Mouse (Mus musculus) hindbrain, embryonic 14.5 days (tissue): ENCODE measurements at regions not wholly inside any gene's neighbourhood (a gene's known extent, or its start where the extent isn't known, plus 50 kb on each side); places are given as distances from the start of the nearest gene placed in this dataset.
A peak's percentile ranks its signal among the peaks of the same experiment; 100 is the strongest.

Source experiments
- ATAC-seq: fragments of 200-750 bp; cut with Nextera tagmentation; 2 replicates; pipeline ENCODE4 v1.8.0; 2017; ENCODE audit warnings: moderate number of reproducible peaks, mild to moderate bottlenecking, moderate TSS enrichment, moderate library complexity; ENCODE audit not compliant: low FRiP score
- DNase-seq: peaks from one replicate; pipeline ENCODE4 v3.0.0-alpha.2; 2015; ENCODE audit warnings: low spot score
- H3K27ac ChIP-seq: fragments of 300-500 bp; sonication (generic); 2 replicates; pipeline ENCODE4 v1.5.1; 2014; ENCODE audit warnings: mild to moderate bottlenecking, moderate library complexity
- H3K27me3 ChIP-seq: fragments of 300-500 bp; sonication (generic); 2 replicates; pipeline ENCODE4 v1.6.1; 2014; ENCODE audit warnings: mild to moderate bottlenecking, low read length, mixed read lengths; ENCODE audit not compliant: control insufficient read depth, insufficient read depth
- H3K36me3 ChIP-seq: fragments of 300-500 bp; sonication (generic); replicated peaks from 2 replicates; pipeline ENCODE4 v1.6.1; 2014; ENCODE audit not compliant: control insufficient read depth, insufficient read depth
- H3K4me1 ChIP-seq: fragments of 300-500 bp; sonication (generic); replicated peaks from 2 replicates; pipeline ENCODE4 v1.6.1; 2014; ENCODE audit warnings: antibody characterized with exemption, low read length, mixed read lengths; ENCODE audit not compliant: control insufficient read depth, insufficient read depth
- H3K4me2 ChIP-seq: fragments of 300-500 bp; sonication (generic); replicated peaks from 2 replicates; pipeline ENCODE4 v1.6.1; 2014; ENCODE audit warnings: mild to moderate bottlenecking, moderate library complexity
- H3K4me3 ChIP-seq: fragments of 300-500 bp; sonication (generic); replicated peaks from 2 replicates; pipeline ENCODE4 v1.5.1; 2014; ENCODE audit warnings: mild to moderate bottlenecking, low read length
- H3K9ac ChIP-seq: fragments of 300-500 bp; sonication (generic); 2 replicates; pipeline ENCODE4 v1.6.1; 2014
- H3K9me3 ChIP-seq: fragments of 300-500 bp; sonication (generic); 2 replicates; pipeline ENCODE4 v1.6.1; 2016; ENCODE audit warnings: low read length; ENCODE audit not compliant: control insufficient read depth
- WGBS: fragments of 180-500 bp; shearing (Covaris S2); extraction: QIAGEN DNeasy Blood & Tissue Kit; methylation state at CpG from one replicate; pipeline ENCODE4 v1.1.7; 2014; 5-methylcytosine and 5-hydroxymethylcytosine counted together

- ATAC-seq (no peak), DNase-seq (no peak)
- WGBS: 86% methylated on average over 7 of the region's 7 CpGs
- Histone ChIP-seq H3K9me3 (no peaks in the 10 kb centered on the region), H3K4me1 (no peaks in the 10 kb centered on the region), H3K27me3 (no peaks in the 10 kb centered on the region), H3K36me3 (no peaks in the 10 kb centered on the region), H3K4me2 (no peak overlapping the region), H3K9ac (no peak overlapping the region), H3K4me3 (no peak overlapping the region), H3K27ac (no peak overlapping the region)
These were observed 253.0 kb upstream of the Fam19a5 start for GRCm38 (mm10) chr15:87290987-87291529.

GRCm38 (mm10) chr15:87319896-87320295, 224.2 kb upstream of the Fam19a5 start:
- Histone ChIP-seq H3K4me3 (no peak overlapping the region), H3K36me3 (no peaks in the 10 kb centered on the region), H3K9ac (no peak overlapping the region), H3K4me2 (no peak overlapping the region), H3K27me3 (no peaks in the 10 kb centered on the region), H3K9me3 (no peaks in the 10 kb centered on the region), H3K4me1 (no peaks in the 10 kb centered on the region), H3K27ac (no peak overlapping the region)
- DNase-seq (no peak), ATAC-seq (no peak)

GRCm38 (mm10) chr15:87321067-87321985, 222.8 kb upstream of the Fam19a5 start:
- DNase-seq: no peak
- no peak overlapping the region for H3K4me2 ChIP-seq
- H3K4me1 ChIP-seq: no peaks in the 10 kb centered on the region
- no peak overlapping the region for H3K4me3 ChIP-seq
- H3K9ac ChIP-seq: no peak overlapping the region
- H3K27ac ChIP-seq: no peak overlapping the region
- ATAC-seq: no peak
- H3K27me3 ChIP-seq: no peaks in the 10 kb centered on the region
- 80% methylated on average over 12 of the region's 12 CpGs for WGBS
- H3K9me3 ChIP-seq: no peaks in the 10 kb centered on the region
- no peaks in the 10 kb centered on the region for H3K36me3 ChIP-seq

GRCm38 (mm10) chr15:87325389-87325788, 218.7 kb upstream of the Fam19a5 start:
- no peak overlapping the region for H3K9ac ChIP-seq
- no peak overlapping the region for H3K4me3 ChIP-seq
- no peaks in the 10 kb centered on the region for H3K4me1 ChIP-seq
- no peak for ATAC-seq
- no peaks in the 10 kb centered on the region for H3K27me3 ChIP-seq
- DNase-seq: no peak
- H3K36me3 ChIP-seq: no peaks in the 10 kb centered on the region
- no peaks in the 10 kb centered on the region for H3K9me3 ChIP-seq
- no peak overlapping the region for H3K4me2 ChIP-seq
- H3K27ac ChIP-seq: no peak overlapping the region
- WGBS: 89% methylated on average over 5 of the region's 5 CpGs

GRCm38 (mm10) chr15:87326281-87326680, 217.8 kb upstream of the Fam19a5 start:
- H3K9ac ChIP-seq: no peak overlapping the region
- ATAC-seq (no peak), DNase-seq (no peak)
- no peak overlapping the region for H3K4me3 ChIP-seq
- 75% methylated on average over 6 of the region's 6 CpGs for WGBS
- H3K36me3 ChIP-seq: no peaks in the 10 kb centered on the region
- H3K27me3 ChIP-seq: no peaks in the 10 kb centered on the region
- no peak overlapping the region for H3K27ac ChIP-seq
- no peak overlapping the region for H3K4me2 ChIP-seq
- no peaks in the 10 kb centered on the region for H3K9me3 ChIP-seq
- no peaks in the 10 kb centered on the region for H3K4me1 ChIP-seq

- Histone ChIP-seq H3K9ac (no peak overlapping the region), H3K9me3 (no peaks in the 10 kb centered on the region), H3K36me3 (no peaks in the 10 kb centered on the region), H3K4me2 (no peak overlapping the region), H3K4me3 (no peak overlapping the region), H3K27me3 (no peaks in the 10 kb centered on the region), H3K27ac (no peak overlapping the region), H3K4me1 (0 out of 2 replicates have a peak, but pooled peaks cover 9% of the 10 kb centered on the region)
- DNase-seq (no peak), ATAC-seq (no peak)
- 60% methylated on average over 3 of the region's 3 CpGs for WGBS
These were observed 211.7 kb upstream of the Fam19a5 start for GRCm38 (mm10) chr15:87332441-87332840.

- DNase-seq (no peak), ATAC-seq (no peak)
- H3K27me3 ChIP-seq: no peaks in the 10 kb centered on the region
- no peaks in the 10 kb centered on the region for H3K36me3 ChIP-seq
- no peak overlapping the region for H3K4me3 ChIP-seq
- H3K4me2 ChIP-seq: no peak overlapping the region
- H3K9me3 ChIP-seq: no peaks in the 10 kb centered on the region
- 73% methylated on average over 4 of the region's 4 CpGs for WGBS
- no peak overlapping the region for H3K27ac ChIP-seq
- H3K9ac ChIP-seq: no peak overlapping the region
- 0 out of 2 replicates have a peak, but pooled peaks cover 9% of the 10 kb centered on the region for H3K4me1 ChIP-seq
These were observed 210.6 kb upstream of the Fam19a5 start for GRCm38 (mm10) chr15:87333527-87333926.

GRCm38 (mm10) chr15:87334430-87334829, 209.7 kb upstream of the Fam19a5 start:
- Histone ChIP-seq H3K27me3 (no peaks in the 10 kb centered on the region), H3K4me2 (no peak overlapping the region), H3K9me3 (no peaks in the 10 kb centered on the region), H3K9ac (no peak overlapping the region), H3K27ac (no peak overlapping the region), H3K4me1 (0 out of 2 replicates have a peak, but pooled peaks cover 9% of the 10 kb centered on the region), H3K4me3 (no peak overlapping the region), H3K36me3 (no peaks in the 10 kb centered on the region)
- 76% methylated on average over 4 of the region's 4 CpGs for WGBS
- no peak for ATAC-seq
- no peak for DNase-seq

- 61% methylated on average over 4 of the region's 4 CpGs for WGBS
- 0 out of 2 replicates have a peak, but pooled peaks cover 9% of the 10 kb centered on the region for H3K4me1 ChIP-seq
- H3K27me3 ChIP-seq: no peaks in the 10 kb centered on the region
- H3K27ac ChIP-seq: peak overlapping the region; percentile 16; the same call in 1 of the 2 replicates
- H3K4me3 ChIP-seq: no peak overlapping the region
- no peak for ATAC-seq
- no peaks in the 10 kb centered on the region for H3K9me3 ChIP-seq
- no peak for DNase-seq
- no peaks in the 10 kb centered on the region for H3K36me3 ChIP-seq
- no peak overlapping the region for H3K9ac ChIP-seq
- H3K4me2 ChIP-seq: no peak overlapping the region
These were observed 208.8 kb upstream of the Fam19a5 start for GRCm38 (mm10) chr15:87335324-87335723.
